Mouse (Mus musculus) liver, embryonic 12.5 days (tissue): ENCODE results near the gene Gtf3a. TPM values are rescaled to one million over a fixed set of nuclear protein-coding genes. Genes with fewer than 3 reads are reported as not detected.

Source experiments
- ATAC-seq: fragments of 200-750 bp; cut with Nextera tagmentation; 2 replicates; pipeline ENCODE4 v1.8.0; 2017; ENCODE audit warnings: moderate number of reproducible peaks, mild to moderate bottlenecking, moderate library complexity
- H3K27ac ChIP-seq: fragments of 300-500 bp; sonication (generic); 2 replicates; pipeline ENCODE4 v1.5.1; 2016; ENCODE audit warnings: mild to moderate bottlenecking
- H3K27me3 ChIP-seq: fragments of 300-500 bp; sonication (generic); replicated peaks from 2 replicates; pipeline ENCODE4 v1.6.1; 2016; ENCODE audit warnings: mild to moderate bottlenecking, moderate library complexity
- H3K36me3 ChIP-seq: fragments of 300-500 bp; sonication (generic); 2 replicates; pipeline ENCODE4 v1.6.1; 2016; ENCODE audit warnings: mild to moderate bottlenecking, moderate library complexity
- H3K4me1 ChIP-seq: fragments of 300-500 bp; sonication (generic); 2 replicates; pipeline ENCODE4 v1.6.1; 2016
- H3K4me2 ChIP-seq: fragments of 300-500 bp; sonication (generic); 2 replicates; pipeline ENCODE4 v1.6.1; 2016; ENCODE audit warnings: mild to moderate bottlenecking, moderate library complexity
- H3K4me3 ChIP-seq: fragments of 300-500 bp; sonication (generic); 2 replicates; pipeline ENCODE4 v1.5.1; 2016; ENCODE audit warnings: mild to moderate bottlenecking, moderate library complexity
- H3K9ac ChIP-seq: fragments of 300-500 bp; sonication (generic); 2 replicates; pipeline ENCODE4 v1.6.1; 2016; ENCODE audit warnings: mild to moderate bottlenecking, moderate library complexity
- H3K9me3 ChIP-seq: fragments of 300-500 bp; sonication (generic); replicated peaks from 2 replicates; pipeline ENCODE4 v1.6.1; 2016; ENCODE audit warnings: mild to moderate bottlenecking, moderate library complexity
- WGBS: fragments of 180-500 bp; shearing (Covaris S2); methylation state at CpG from one replicate; pipeline ENCODE4 v1.1.7; 2016; ENCODE audit not compliant: insufficient replicate concordance; 5-methylcytosine and 5-hydroxymethylcytosine counted together
- polyA plus RNA-seq: library from polyadenylated mRNA; unstranded; fragments of >200 nt; fragmentation: Nextera tagmentation; extraction: Ambion mirVana; gene quantifications from 2 replicates; pipeline ENCODE4 v1.2.1, GENCODE M21; 2016

Gene Gtf3a
- polyA plus RNA-seq, 1 experiment from 2014 or later: 95.1 TPM

GRCm38 (mm10) chr5:146963937-146964278, 15.5 kb downstream of the Gtf3a start:
- 55% methylated on average over 8 of the region's 8 CpGs for WGBS
- 0 out of 2 replicates have a peak overlapping the region, but pooled peaks have one; percentile 19 for H3K9ac ChIP-seq

GRCm38 (mm10) chr5:146968695-146969393, 20.4 kb downstream of the Gtf3a start:
- Histone ChIP-seq H3K27ac (no peak overlapping the region), H3K9me3 (no peaks in the 10 kb centered on the region), H3K4me3 (no peak overlapping the region), H3K9ac (no peak overlapping the region), H3K27me3 (peaks cover 4% of the 10 kb centered on the region; the same call in 1 of the 2 replicates), H3K4me1 (no peaks in the 10 kb centered on the region), H3K4me2 (no peak overlapping the region), H3K36me3 (no peaks in the 10 kb centered on the region)
- whole genome bisulfite sequencing: 71% methylated on average over 13 of the region's 13 CpGs
- ATAC-seq: no peak

More at GRCm38 (mm10) chr5:146963937-146964278, 15.5 kb downstream of the Gtf3a start:
- ATAC-seq: 0 out of 2 replicates have a peak, but pooled peaks have one; percentile 9
- Histone ChIP-seq H3K27ac (no peak overlapping the region), H3K4me3 (peak overlapping the region; percentile 85), H3K4me1 (peaks cover 7% of the 10 kb centered on the region), H3K36me3 (peaks cover 17% of the 10 kb centered on the region), H3K9me3 (no peaks in the 10 kb centered on the region), H3K27me3 (no peaks in the 10 kb centered on the region; the same call in 1 of the 2 replicates), H3K4me2 (peak overlapping the region; percentile 82)

- WGBS: 54% methylated on average over 10 of the region's 10 CpGs
- no peak overlapping the region for H3K4me3 ChIP-seq
- H3K4me1 ChIP-seq: no peaks in the 10 kb centered on the region
- H3K9me3 ChIP-seq: no peaks in the 10 kb centered on the region
- H3K4me2 ChIP-seq: no peak overlapping the region
- no peak for ATAC-seq
- no peak overlapping the region for H3K9ac ChIP-seq
- H3K27ac ChIP-seq: no peak overlapping the region
- no peaks in the 10 kb centered on the region for H3K36me3 ChIP-seq
- peaks cover 4% of the 10 kb centered on the region; the same call in 1 of the 2 replicates for H3K27me3 ChIP-seq
Measured at GRCm38 (mm10) chr5:146971776-146972561, 23.5 kb downstream of the Gtf3a start.

- H3K27ac ChIP-seq: no peak overlapping the region
- H3K4me1 ChIP-seq: no peaks in the 10 kb centered on the region
- WGBS: 74% methylated on average over 9 of the region's 9 CpGs
- ATAC-seq: no peak
- H3K27me3 ChIP-seq: peaks cover 4% of the 10 kb centered on the region; the same call in 1 of the 2 replicates
- no peaks in the 10 kb centered on the region for H3K36me3 ChIP-seq
- no peak overlapping the region for H3K4me3 ChIP-seq
- no peaks in the 10 kb centered on the region for H3K9me3 ChIP-seq
- no peak overlapping the region for H3K9ac ChIP-seq
- no peak overlapping the region for H3K4me2 ChIP-seq
Measured at GRCm38 (mm10) chr5:146973353-146973752, 24.9 kb downstream of the Gtf3a start.

GRCm38 (mm10) chr5:146973858-146974780, 25.7 kb downstream of the Gtf3a start:
- no peak overlapping the region for H3K4me2 ChIP-seq
- no peak for ATAC-seq

GRCm38 (mm10) chr5:146974781-146975123, 26.3 kb downstream of the Gtf3a start:
- Histone ChIP-seq H3K9me3 (no peaks in the 10 kb centered on the region), H3K4me2 (no peak overlapping the region), H3K4me1 (no peaks in the 10 kb centered on the region), H3K27me3 (0 out of 2 replicates have a peak, but pooled peaks cover 4% of the 10 kb centered on the region), H3K9ac (no peak overlapping the region), H3K36me3 (no peaks in the 10 kb centered on the region), H3K27ac (no peak overlapping the region), H3K4me3 (no peak overlapping the region)
- no peak for ATAC-seq
- WGBS: 52% methylated on average over 13 of the region's 13 CpGs

More at GRCm38 (mm10) chr5:146973858-146974780, 25.7 kb downstream of the Gtf3a start:
- H3K4me1 ChIP-seq: no peaks in the 10 kb centered on the region
- WGBS: 73% methylated on average over 25 of the region's 25 CpGs
- no peak overlapping the region for H3K27ac ChIP-seq
- peaks cover 4% of the 10 kb centered on the region; the same call in 1 of the 2 replicates for H3K27me3 ChIP-seq
- no peaks in the 10 kb centered on the region for H3K36me3 ChIP-seq
- no peak overlapping the region for H3K4me3 ChIP-seq
- no peak overlapping the region for H3K9ac ChIP-seq
- no peaks in the 10 kb centered on the region for H3K9me3 ChIP-seq

GRCm38 (mm10) chr5:146981376-146981775, 32.9 kb downstream of the Gtf3a start:
- no peak for ATAC-seq
- Histone ChIP-seq H3K4me3 (no peak overlapping the region), H3K27ac (no peak overlapping the region), H3K9me3 (no peaks in the 10 kb centered on the region), H3K36me3 (no peaks in the 10 kb centered on the region), H3K4me2 (no peak overlapping the region), H3K4me1 (no peaks in the 10 kb centered on the region), H3K9ac (no peak overlapping the region), H3K27me3 (peaks cover 27% of the 10 kb centered on the region)
- WGBS: 67% methylated on average over 6 of the region's 6 CpGs

GRCm38 (mm10) chr5:146983216-146983615, 34.8 kb downstream of the Gtf3a start:
- no peaks in the 10 kb centered on the region for H3K36me3 ChIP-seq
- peaks cover 27% of the 10 kb centered on the region for H3K27me3 ChIP-seq
- H3K4me2 ChIP-seq: no peak overlapping the region
- WGBS: 10% methylated on average over 8 of the region's 8 CpGs
- no peak overlapping the region for H3K4me3 ChIP-seq
- ATAC-seq: no peak
- no peak overlapping the region for H3K27ac ChIP-seq
- H3K9ac ChIP-seq: no peak overlapping the region
- no peaks in the 10 kb centered on the region for H3K4me1 ChIP-seq
- no peaks in the 10 kb centered on the region for H3K9me3 ChIP-seq

GRCm38 (mm10) chr5:146985725-146986433, 37.4 kb downstream of the Gtf3a start:
- Histone ChIP-seq H3K9ac (no peak overlapping the region), H3K27ac (no peak overlapping the region), H3K9me3 (no peaks in the 10 kb centered on the region), H3K4me1 (no peaks in the 10 kb centered on the region), H3K4me3 (no peak overlapping the region), H3K4me2 (no peak overlapping the region), H3K27me3 (peaks cover 27% of the 10 kb centered on the region), H3K36me3 (no peaks in the 10 kb centered on the region)
- no peak for ATAC-seq
- WGBS: 55% methylated on average over 21 of the region's 21 CpGs

GRCm38 (mm10) chr5:146987588-146987987, 39.1 kb downstream of the Gtf3a start:
- H3K36me3 ChIP-seq: no peaks in the 10 kb centered on the region
- H3K27me3 ChIP-seq: peaks cover 27% of the 10 kb centered on the region
- no peaks in the 10 kb centered on the region for H3K4me1 ChIP-seq
- no peak overlapping the region for H3K27ac ChIP-seq
- H3K9me3 ChIP-seq: no peaks in the 10 kb centered on the region
- no peak overlapping the region for H3K4me2 ChIP-seq
- ATAC-seq: no peak
- no peak overlapping the region for H3K4me3 ChIP-seq
- WGBS: 77% methylated on average over 10 of the region's 10 CpGs
- H3K9ac ChIP-seq: no peak overlapping the region

GRCm38 (mm10) chr5:146989051-146989450, 40.6 kb downstream of the Gtf3a start:
- Histone ChIP-seq H3K27ac (no peak overlapping the region), H3K9me3 (no peaks in the 10 kb centered on the region), H3K36me3 (no peaks in the 10 kb centered on the region), H3K9ac (no peak overlapping the region), H3K4me1 (no peaks in the 10 kb centered on the region), H3K27me3 (peaks cover 19% of the 10 kb centered on the region), H3K4me2 (no peak overlapping the region), H3K4me3 (no peak overlapping the region)
- WGBS: 53% methylated on average over 5 of the region's 5 CpGs
- ATAC-seq: no peak
